Mouse (Mus musculus): ENCODE results near the gene Fmr1. TPM values are rescaled to one million over a fixed set of nuclear protein-coding genes. Genes with fewer than 3 reads are reported as not detected.

The Fmr1 gene
- polyA plus RNA-seq (2014; fragmentation: Illumina TruSeq; extraction: RNeasy Lipid Tissue Mini Kit (QIAGEN cat#74804); ENCODE audit: low read depth, low replicate concordance): 130 TPM

DNA sequence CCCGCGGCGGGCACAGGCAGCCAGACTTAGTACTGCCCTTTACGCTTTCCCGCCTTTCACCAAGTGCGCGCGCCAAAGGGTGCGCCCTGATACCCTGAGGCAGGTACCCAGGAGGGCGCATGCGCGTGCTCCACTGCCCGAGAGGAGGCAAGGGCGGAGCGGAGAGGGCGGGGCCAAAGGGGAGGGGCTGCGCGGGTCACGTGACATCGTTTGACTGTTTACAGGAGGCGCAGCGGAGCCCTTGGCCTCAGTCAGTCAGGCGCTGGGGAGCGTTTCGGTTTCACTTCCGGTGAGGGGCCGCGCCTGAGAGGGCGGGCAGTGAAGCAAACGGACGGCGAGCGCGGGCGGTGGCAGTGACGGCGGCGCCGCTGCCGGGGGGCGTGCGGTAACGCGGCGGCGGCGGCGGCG is at the start of gene Fmr1:
Fmr1 (plus strand) TSS at position 209 of the 408 bp plus-strand sequence.

DNA sequence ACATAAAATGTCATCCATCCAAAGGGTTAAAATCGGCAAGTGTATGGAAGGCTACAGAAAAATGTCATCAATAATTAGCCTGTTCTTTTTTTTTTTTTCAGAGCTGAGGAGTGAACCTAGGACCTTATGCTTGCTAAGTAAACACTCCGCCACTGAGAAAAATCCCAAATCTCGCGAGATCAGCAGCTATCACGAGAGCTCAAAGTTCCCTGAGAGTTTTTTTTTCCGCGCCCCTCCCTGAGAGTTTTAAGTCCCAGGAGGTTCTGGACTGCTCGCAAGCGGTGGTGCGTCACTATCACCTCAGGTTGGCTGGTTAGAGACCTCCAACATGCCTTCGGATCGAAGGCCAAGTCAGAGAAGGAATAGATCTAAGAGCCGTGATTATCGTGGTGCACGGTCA is 83.3 kb downstream of the Fmr1 start, which contains the start of gene Fmr1nb:
Fmr1nb (plus strand) TSS at position 234 of the 400 bp plus-strand sequence.

Other genes with a start within 250 kb of the Fmr1 start
- gene Fmr1nb, start 83.3 kb downstream of the Fmr1 start, polyA plus RNA-seq (2014; fragmentation: Illumina TruSeq; extraction: RNeasy Lipid Tissue Mini Kit (QIAGEN cat#74804); ENCODE audit: low read depth, low replicate concordance): not detected
- 0.69 TPM for gene Gm14698, start 142.6 kb downstream of the Fmr1 start, polyA plus RNA-seq (2014; fragmentation: Illumina TruSeq; extraction: RNeasy Lipid Tissue Mini Kit (QIAGEN cat#74804); ENCODE audit: low read depth, low replicate concordance)
- gene Gm6812, start 214.5 kb downstream of the Fmr1 start, polyA plus RNA-seq (2014; fragmentation: Illumina TruSeq; extraction: RNeasy Lipid Tissue Mini Kit (QIAGEN cat#74804); ENCODE audit: low read depth, low replicate concordance): not detected

All from kidney, adult 10 weeks (tissue).